Mouse (Mus musculus) 3134 (cell line): ENCODE measurements at regions not wholly inside any gene's neighbourhood (a gene's known extent, or its start where the extent isn't known, plus 50 kb on each side); places are given as distances from the start of the nearest gene placed in this dataset.

Experiments
- DNase-seq: peaks from one replicate; pipeline ENCODE4 v3.0.0-alpha.2; 2011; ENCODE audit warnings: low spot score; ENCODE audit not compliant: insufficient read length; ENCODE audit errors: extremely low read depth

- DNase-seq, result no peak
These were observed 159.9 kb upstream of the Nt5c1b start for GRCm38 (mm10) chr12:10209841-10210240.

GRCm38 (mm10) chr12:10222821-10223220 is 147.0 kb upstream of the Nt5c1b start:
- peak; percentile 11 for DNase-seq

GRCm38 (mm10) chr12:10223832-10224231 is 145.9 kb upstream of the Nt5c1b start:
- peak; percentile 15 for DNase-seq

- DNase-seq, result no peak
These were observed 138.6 kb upstream of the Nt5c1b start for GRCm38 (mm10) chr12:10231144-10231543.

- no peak for DNase-seq
These were observed 138.1 kb upstream of the Nt5c1b start for GRCm38 (mm10) chr12:10231683-10232082.

GRCm38 (mm10) chr12:10248110-10248509 is 121.7 kb upstream of the Nt5c1b start:
- no peak for DNase-seq

- no peak for DNase-seq
These were observed 113.4 kb upstream of the Nt5c1b start for GRCm38 (mm10) chr12:10256385-10256784.

GRCm38 (mm10) chr12:10266201-10266600 is 103.6 kb upstream of the Nt5c1b start:
- peak; percentile 19 for DNase-seq

GRCm38 (mm10) chr12:10272038-10272437 is 97.7 kb upstream of the Nt5c1b start:
- no peak for DNase-seq

GRCm38 (mm10) chr12:10275226-10275625 is 94.5 kb upstream of the Nt5c1b start:
- DNase-seq, result no peak

- no peak for DNase-seq
These were observed 77.1 kb upstream of the Nt5c1b start for GRCm38 (mm10) chr12:10292646-10293045.

GRCm38 (mm10) chr12:10305970-10306369 is 63.8 kb upstream of the Nt5c1b start:
- DNase-seq, result no peak
